Mouse (Mus musculus) urinary bladder, postnatal 4 days (tissue): ENCODE data around the gene Traf2.
"Not testable (repeated sequence)": the region's sequence is repeated elsewhere in the genome, so short reads cannot be mapped to it uniquely, and the experiment has no call there.

Source experiments
- DNase-seq, 2 experiments: peaks; one replicate each; pipeline ENCODE4 v3.0.0; 2021 to 2022; ENCODE audit warnings: low spot score in 2 of 2

The Traf2 gene

GRCm38 (mm10) chr2:25575432-25576027 is 28.8 kb upstream of the Traf2 start:
- no peak for DNase-seq

DNA sequence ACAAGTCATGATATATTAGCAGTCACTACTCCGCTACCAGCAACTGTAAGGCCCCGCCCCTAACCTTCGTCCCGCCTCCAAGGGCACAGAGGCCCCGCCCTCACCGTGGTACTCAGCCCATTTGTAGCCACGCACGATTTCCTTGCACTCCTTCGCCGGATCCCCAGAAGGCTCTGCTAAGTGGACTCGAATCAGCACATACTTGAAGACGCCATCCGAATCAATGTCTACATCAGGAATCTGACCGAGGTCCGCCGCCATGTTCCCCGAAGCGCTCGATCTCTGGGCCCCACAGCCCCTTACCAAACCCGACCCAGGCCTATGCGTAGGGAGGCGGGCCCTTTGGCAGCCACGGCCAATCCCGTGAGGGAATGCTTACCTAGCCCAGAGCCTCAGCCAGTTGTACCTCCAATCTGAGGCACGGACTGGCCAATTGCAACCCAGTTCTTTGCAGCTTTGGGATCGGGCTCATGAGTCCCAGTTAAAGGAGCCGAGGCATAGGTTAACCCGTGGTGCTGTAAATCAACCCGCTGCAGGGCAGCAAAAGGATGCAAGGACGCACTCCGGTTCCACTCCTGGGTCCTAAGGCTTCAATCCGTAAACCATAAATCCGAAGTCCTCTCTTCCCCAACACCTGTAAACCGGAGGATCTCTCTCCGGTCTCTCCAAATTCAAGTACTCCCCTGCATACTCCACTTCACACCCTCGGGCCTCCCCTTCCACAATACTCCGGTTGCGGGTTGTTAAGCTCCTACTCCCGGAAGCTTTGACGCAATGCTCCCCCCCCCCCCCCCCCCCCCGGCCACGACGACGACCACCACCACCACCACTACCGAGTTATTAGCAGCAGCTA is 28.1 kb upstream of the Traf2 start, which contains the start of the genes Mamdc4 and Phpt1:
TSS of gene Mamdc4 (minus strand) at position 267 of the 853 bp plus-strand sequence.
TSS of gene Phpt1 (minus strand) at position 646 of the 853 bp plus-strand sequence.
- DNase-seq: peak; percentile 92 to 94

DNA sequence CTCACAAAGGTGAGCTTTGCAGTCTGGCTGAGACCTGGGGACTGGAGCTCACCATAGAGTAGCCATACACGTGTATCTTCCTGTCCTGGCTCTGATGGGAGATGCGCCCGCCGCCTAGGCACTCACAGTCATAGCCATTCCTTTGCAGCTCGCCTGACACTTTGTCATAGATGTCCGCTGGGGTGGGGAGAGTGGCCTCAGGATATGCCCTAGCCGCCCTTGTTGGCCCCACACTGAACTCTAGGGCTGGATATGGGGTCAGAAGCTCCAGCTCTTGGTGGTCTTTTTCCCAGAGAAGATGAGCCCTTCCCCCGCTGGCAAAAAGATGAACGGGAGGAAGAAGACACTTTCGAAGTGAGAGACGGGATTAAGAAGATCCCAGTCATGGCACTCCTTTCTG is 27.4 kb upstream of the Traf2 start:
- no peak for DNase-seq

- DNase-seq: no peak
Measured at GRCm38 (mm10) chr2:25573068-25573467, 26.3 kb upstream of the Traf2 start.

DNA sequence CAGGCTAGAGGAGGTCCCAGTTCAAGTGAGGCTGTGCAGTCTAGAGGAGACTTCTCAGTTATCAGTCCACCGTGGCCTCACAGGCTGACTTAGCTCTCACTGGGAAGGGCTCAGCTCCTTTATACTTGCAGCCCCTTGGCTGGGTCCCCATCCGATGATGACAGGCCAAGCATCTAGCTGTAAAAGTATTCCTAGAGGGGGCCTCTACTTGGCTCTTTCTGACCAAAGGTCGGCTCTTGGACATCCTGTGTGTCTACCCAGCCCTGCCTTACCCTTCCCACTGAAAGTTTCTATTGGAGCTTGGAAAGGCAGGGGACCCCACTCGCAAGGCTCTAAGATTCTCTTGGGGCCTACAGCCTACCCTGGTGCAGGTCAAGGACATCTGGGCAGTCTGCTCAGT is 24.5 kb upstream of the Traf2 start:
- no peak for DNase-seq

DNA sequence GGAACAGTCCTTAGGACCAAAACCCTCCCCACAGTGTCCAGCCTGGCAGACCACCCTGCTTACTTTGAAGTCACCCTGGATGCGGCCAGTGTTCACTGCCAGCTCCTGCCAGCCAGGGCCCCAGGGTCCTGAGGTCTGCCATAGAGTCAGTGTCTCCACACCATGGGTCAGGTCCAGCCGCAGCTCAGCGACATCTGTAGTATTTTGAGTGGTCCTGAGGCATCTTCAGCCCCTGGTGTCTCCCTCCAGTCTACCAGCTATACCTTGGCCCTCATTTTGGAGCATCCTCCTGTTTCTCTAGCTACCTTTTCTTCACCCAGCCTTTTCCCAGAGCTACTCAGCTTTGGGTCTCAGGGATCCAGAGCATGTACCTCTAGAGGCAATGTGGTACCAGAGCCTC is 22.6 kb upstream of the Traf2 start:
- no peak for DNase-seq

- DNase-seq: no peak
Measured at GRCm38 (mm10) chr2:25568473-25569019, 21.8 kb upstream of the Traf2 start.

- no peak for DNase-seq
Measured at GRCm38 (mm10) chr2:25566558-25566957, 19.8 kb upstream of the Traf2 start.

DNA sequence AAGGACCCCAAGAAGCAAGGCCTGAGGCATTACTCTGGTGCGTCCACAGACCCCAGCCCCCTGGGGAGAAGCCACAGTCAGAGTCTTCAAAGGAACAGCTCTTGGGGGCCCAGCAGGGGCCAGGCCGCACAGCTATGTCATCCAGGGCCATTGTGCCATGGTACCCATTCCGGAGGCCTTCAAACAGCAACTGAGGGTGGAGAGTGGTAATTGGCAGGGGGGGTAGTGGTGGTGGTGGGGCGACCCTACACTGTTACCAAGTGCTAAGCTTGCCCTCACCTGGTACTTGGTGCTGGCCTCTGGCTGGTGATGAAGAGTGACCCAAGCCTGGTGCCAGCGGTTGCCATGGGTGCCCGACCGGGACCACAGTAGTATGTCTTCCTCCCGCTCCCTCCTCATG is 19.0 kb upstream of the Traf2 start:
- DNase-seq: no peak

- DNase-seq: no peak
Measured at GRCm38 (mm10) chr2:25561946-25562345, 15.2 kb upstream of the Traf2 start.

GRCm38 (mm10) chr2:25560551-25560950 is 13.8 kb upstream of the Traf2 start:
- DNase-seq: no peak

GRCm38 (mm10) chr2:25558774-25559173 is 12.0 kb upstream of the Traf2 start:
- no peak for DNase-seq

DNA sequence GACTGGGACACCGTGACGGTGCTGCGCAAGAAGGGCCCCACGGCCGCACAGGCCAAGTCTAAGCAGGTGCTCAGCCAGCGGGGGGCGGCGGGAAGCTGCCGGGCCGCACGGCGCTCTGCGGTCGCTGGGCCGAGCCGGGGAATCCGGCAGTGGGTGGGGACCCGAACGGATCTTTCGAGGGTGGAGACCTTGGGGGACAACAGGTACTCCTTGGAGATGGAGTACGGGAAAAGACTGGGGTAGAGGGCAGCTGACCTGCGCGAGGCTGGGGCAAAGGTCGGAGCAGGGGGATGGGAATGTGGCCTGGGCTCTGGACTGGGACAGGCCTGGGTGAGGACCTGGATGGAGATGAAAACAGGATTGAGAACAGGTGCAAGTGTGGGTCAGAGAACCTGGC is 11.2 kb upstream of the Traf2 start:
- DNase-seq: no peak

- peak; percentile 91 to 94 for DNase-seq
Measured at GRCm38 (mm10) chr2:25557221-25557963, 10.7 kb upstream of the Traf2 start, which contains the start of gene Edf1. Gene Edf1, plus strand, starts transcription at chr2:25557847.

GRCm38 (mm10) chr2:25556296-25556695 is 9.6 kb upstream of the Traf2 start:
- DNase-seq: no peak

DNA sequence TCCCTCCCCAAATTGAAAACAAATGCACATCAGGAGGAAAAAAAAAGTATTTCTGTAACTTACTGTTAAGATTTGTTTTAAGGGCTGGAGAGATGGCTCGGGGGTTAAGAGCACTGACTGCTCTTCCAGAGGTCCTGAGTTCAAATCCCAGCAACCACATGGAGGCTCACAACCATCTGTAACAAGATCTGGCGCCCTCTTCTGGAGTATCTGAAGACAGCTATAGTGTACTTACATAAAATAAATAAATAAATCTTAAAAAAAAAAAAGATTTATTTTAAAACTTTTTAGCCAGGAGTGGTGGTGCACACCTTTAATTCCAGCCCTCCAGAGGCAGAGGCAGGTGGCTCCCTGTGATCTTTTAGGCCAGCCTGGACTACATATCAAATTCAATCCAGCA is 8.7 kb upstream of the Traf2 start:
- DNase-seq: not testable (repeated sequence)

- DNase-seq: not testable (repeated sequence)
Measured at GRCm38 (mm10) chr2:25553171-25553786, 6.5 kb upstream of the Traf2 start.

DNA sequence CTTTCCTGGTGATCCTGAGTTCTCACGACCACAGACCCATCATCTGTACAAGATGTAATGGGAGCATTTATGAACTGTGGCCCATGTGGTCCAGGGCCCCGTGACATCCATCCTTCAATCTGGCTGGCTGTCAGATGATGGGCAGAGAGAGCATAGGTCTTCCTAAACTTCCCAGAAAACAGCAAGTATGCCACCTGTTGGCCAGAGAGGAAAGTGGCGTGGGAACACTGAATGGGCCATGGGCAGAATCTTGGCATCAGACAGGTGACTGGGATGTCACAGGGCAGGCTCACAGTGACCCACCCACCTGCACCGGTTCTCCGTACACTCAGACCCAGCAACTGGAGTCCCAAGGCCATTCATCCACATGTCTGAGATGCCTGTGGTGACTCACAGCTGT is 4.4 kb upstream of the Traf2 start:
- DNase-seq: no peak

GRCm38 (mm10) chr2:25549021-25549991 is 2.6 kb upstream of the Traf2 start:
- no peak for DNase-seq
